Mouse (Mus musculus) CH12.LX (cell line): ENCODE data around the gene Ap3d1.

Experiments
- BHLHE40 ChIP-seq: IDR thresholded peaks from 2 replicates; pipeline ENCODE4 v1.6.1; 2011; ENCODE audit warnings: mild to moderate bottlenecking, low read depth, low read length, improper control_type of control experiment
- CTCF ChIP-seq, 2 experiments: IDR thresholded peaks in 1 of 2; conservative IDR thresholded peaks in 1 of 2; 2 replicates each; pipeline ENCODE4 v1.5.1; 2011 to 2012; ENCODE audit warnings: low read depth in 2 of 2, low read length in 2 of 2, improper control_type of control experiment in 1 of 2, inconsistent platforms in 1 of 2, mild to moderate bottlenecking in 1 of 2, moderate library complexity in 1 of 2
- NRF1 ChIP-seq: IDR thresholded peaks from 2 replicates; pipeline ENCODE4 v1.6.1; 2014; ENCODE audit warnings: low read depth, mild to moderate bottlenecking, inconsistent platforms, low read length, improper control_type of control experiment, moderate library complexity
- POLR2A ChIP-seq: IDR thresholded peaks from 2 replicates; pipeline ENCODE4 v1.6.1; 2011; ENCODE audit warnings: low read depth, mild to moderate bottlenecking, improper control_type of control experiment, low read length
- POLR2AphosphoS2 ChIP-seq: IDR thresholded peaks from 2 replicates; pipeline ENCODE4 v1.6.1; 2011; ENCODE audit warnings: low read depth, low read length, improper control_type of control experiment
- USF1 ChIP-seq: IDR thresholded peaks from 2 replicates; pipeline ENCODE4 v1.6.1; 2014; ENCODE audit warnings: low read depth, mild to moderate bottlenecking, inconsistent platforms, low read length, improper control_type of control experiment

DNA sequence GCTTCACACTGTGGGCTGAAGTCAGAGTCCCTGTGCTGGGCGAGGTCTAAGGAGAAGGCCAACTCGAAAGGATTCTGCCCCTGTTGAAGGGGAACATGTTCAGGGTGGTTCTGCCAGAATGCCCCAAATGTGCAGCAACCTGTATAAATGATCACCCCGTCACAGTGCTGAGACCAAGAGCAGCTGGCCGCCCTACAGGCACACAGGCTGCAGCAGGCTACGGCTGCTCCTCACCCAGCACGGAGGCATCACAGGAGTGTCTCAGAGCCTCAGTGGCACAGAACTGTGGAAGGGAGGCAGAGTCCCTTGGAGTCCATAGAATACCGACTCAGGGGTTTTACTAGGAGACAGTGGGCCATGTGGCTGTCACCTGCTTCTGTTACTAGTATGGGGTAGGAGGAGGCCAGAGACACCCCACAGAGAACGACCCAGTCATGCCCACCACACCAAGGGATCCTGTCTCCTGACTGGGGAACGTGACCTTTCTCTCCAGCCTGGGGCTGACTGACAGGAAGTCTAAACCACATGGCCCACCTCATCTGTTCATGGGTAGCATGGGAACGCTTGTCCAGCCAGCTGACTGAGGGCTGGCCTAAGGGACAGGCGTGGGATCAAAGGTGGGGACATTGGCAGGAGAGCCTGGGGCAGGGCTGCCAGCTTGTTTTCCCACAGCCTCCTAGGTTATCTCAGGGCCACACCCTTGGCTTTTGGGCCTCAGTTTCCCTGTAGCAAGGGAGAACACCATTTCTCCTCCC, 70.0 kb downstream of the Ap3d1 start:
- TF ChIP-seq CTCF (conservative IDR thresholded peaks at IDR 0.05 in 1 of 2, IDR thresholded peaks at IDR 0.05 in 1 of 2; ENCODE audit: low read depth in 2 of 2, low read length in 2 of 2): no peak
- no peak for TF ChIP-seq POLR2A
- no peak for TF ChIP-seq USF1
- TF ChIP-seq POLR2AphosphoS2: no peak
- TF ChIP-seq NRF1: no peak
- no peak for TF ChIP-seq BHLHE40
